Mouse (Mus musculus) midbrain, embryonic 11.5 days (tissue): ENCODE measurements at regions not wholly inside any gene's neighbourhood (a gene's known extent, or its start where the extent isn't known, plus 50 kb on each side); places are given as distances from the start of the nearest gene placed in this dataset.
A peak's percentile ranks its signal among the peaks of the same experiment; 100 is the strongest.

Experiments
- ATAC-seq: fragments of 200-750 bp; cut with Nextera tagmentation; 2 replicates; pipeline ENCODE4 v1.8.0; 2017; ENCODE audit warnings: moderate TSS enrichment, moderate library complexity; ENCODE audit not compliant: low FRiP score
- DNase-seq: peaks from one replicate; pipeline ENCODE4 v3.0.0; 2015; ENCODE audit warnings: low spot score; ENCODE audit errors: missing footprints
- H3K27ac ChIP-seq: fragments of 300-500 bp; sonication (generic); 2 replicates; pipeline ENCODE4 v1.5.1; 2014; ENCODE audit warnings: low read depth, low read length
- H3K27me3 ChIP-seq: fragments of 300-500 bp; sonication (generic); 2 replicates; pipeline ENCODE4 v1.6.1; 2014; ENCODE audit warnings: mild to moderate bottlenecking, low read length, moderate library complexity, mixed read lengths; ENCODE audit not compliant: control insufficient read depth, insufficient read depth
- H3K36me3 ChIP-seq: fragments of 300-500 bp; sonication (generic); 2 replicates; pipeline ENCODE4 v1.6.1; 2014; ENCODE audit warnings: mild to moderate bottlenecking, low read length, moderate library complexity, mixed read lengths; ENCODE audit not compliant: control insufficient read depth, insufficient read depth
- H3K4me1 ChIP-seq: fragments of 300-500 bp; sonication (generic); 2 replicates; pipeline ENCODE4 v1.6.1; 2014; ENCODE audit warnings: low read length; ENCODE audit not compliant: control insufficient read depth, insufficient read depth
- H3K4me2 ChIP-seq: fragments of 300-500 bp; sonication (generic); 2 replicates; pipeline ENCODE4 v1.6.1; 2014; ENCODE audit warnings: mild to moderate bottlenecking, moderate library complexity
- H3K4me3 ChIP-seq: fragments of 300-500 bp; sonication (generic); 2 replicates; pipeline ENCODE4 v1.5.1; 2014; ENCODE audit warnings: low read depth, low read length
- H3K9ac ChIP-seq: fragments of 300-500 bp; sonication (generic); 2 replicates; pipeline ENCODE4 v1.6.1; 2014; ENCODE audit warnings: low read length
- H3K9me3 ChIP-seq: fragments of 300-500 bp; sonication (generic); 2 replicates; pipeline ENCODE4 v1.6.1; 2016; ENCODE audit warnings: low read length; ENCODE audit not compliant: control insufficient read depth
- WGBS: fragments of 180-500 bp; shearing (Covaris S2); extraction: QIAGEN DNeasy Blood & Tissue Kit; methylation state at CpG from one replicate; pipeline ENCODE4 v1.1.7; 2014; 5-methylcytosine and 5-hydroxymethylcytosine counted together

DNA sequence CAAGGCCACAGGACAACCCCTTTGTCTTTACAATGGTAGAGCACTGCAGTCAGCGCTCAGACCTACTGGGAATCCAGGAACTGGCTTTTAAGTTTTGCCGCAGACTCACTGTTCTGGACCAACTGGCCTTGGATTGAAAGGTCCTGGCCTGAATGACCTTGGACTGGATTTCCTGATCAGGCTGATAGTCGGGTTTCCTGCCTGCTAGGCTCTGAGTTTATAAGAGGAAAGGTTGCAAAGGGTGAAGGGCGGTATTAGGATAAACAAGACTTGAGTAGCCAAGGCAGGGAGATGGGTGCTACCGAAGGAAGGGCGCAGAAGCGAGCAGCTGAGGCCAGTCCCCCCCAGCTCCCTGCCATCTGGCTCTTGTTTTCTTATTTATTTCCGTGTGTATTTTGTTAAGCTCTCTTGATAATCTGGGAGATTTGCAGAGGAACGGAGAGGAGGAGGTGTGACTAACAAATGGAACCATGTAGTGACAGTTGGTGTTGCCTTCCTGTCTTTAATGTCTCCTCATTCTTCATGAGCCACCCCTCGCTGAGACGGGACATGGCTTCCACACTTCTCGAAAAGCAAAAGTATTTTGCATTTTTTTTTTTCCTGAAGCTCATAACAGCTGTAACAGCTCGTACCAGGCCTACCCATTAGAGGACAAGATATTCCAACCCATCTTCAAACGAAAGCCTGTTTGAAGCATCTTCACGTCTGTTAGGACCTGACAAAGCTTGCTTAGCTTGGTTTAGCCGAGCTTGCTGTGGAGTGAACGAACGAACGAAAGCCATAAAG, 158.7 kb upstream of the Nrip1 start:
- H3K9ac ChIP-seq: no peak overlapping the region
- ATAC-seq: no peak
- peak; percentile 84 for DNase-seq

GRCm38 (mm10) chr16:76530886-76531285, 157.3 kb upstream of the Nrip1 start:
- DNase-seq (no peak), ATAC-seq (no peak)
- H3K9me3 ChIP-seq: no peaks in the 10 kb centered on the region
- H3K4me2 ChIP-seq: no peak overlapping the region
- no peak overlapping the region for H3K27ac ChIP-seq
- H3K9ac ChIP-seq: no peak overlapping the region
- H3K4me1 ChIP-seq: peaks cover 3% of the 10 kb centered on the region; the same call in 1 of the 2 replicates
- H3K27me3 ChIP-seq: no peaks in the 10 kb centered on the region
- H3K4me3 ChIP-seq: no peak overlapping the region
- no peaks in the 10 kb centered on the region for H3K36me3 ChIP-seq
- WGBS: 96% methylated on average over 3 of the region's 3 CpGs

More for the DNA sequence above, 158.7 kb upstream of the Nrip1 start:
- H3K27ac ChIP-seq: no peak overlapping the region
- no peaks in the 10 kb centered on the region for H3K36me3 ChIP-seq
- no peaks in the 10 kb centered on the region for H3K27me3 ChIP-seq
- no peaks in the 10 kb centered on the region for H3K9me3 ChIP-seq
- no peak overlapping the region for H3K4me2 ChIP-seq
- H3K4me3 ChIP-seq: no peak overlapping the region
- peaks cover 3% of the 10 kb centered on the region; the same call in 1 of the 2 replicates for H3K4me1 ChIP-seq
- WGBS: 74% methylated on average over 19 of the region's 19 CpGs

- H3K4me1 ChIP-seq: peaks cover 3% of the 10 kb centered on the region; the same call in 1 of the 2 replicates
- 96% methylated on average over 4 of the region's 4 CpGs for WGBS
- ATAC-seq: no peak
- H3K4me2 ChIP-seq: no peak overlapping the region
- H3K36me3 ChIP-seq: no peaks in the 10 kb centered on the region
- DNase-seq: no peak
- H3K4me3 ChIP-seq: no peak overlapping the region
- H3K27me3 ChIP-seq: no peaks in the 10 kb centered on the region
- H3K27ac ChIP-seq: no peak overlapping the region
- H3K9me3 ChIP-seq: no peaks in the 10 kb centered on the region
- H3K9ac ChIP-seq: no peak overlapping the region
Measured at GRCm38 (mm10) chr16:76529613-76530012, 156.0 kb upstream of the Nrip1 start.

DNA sequence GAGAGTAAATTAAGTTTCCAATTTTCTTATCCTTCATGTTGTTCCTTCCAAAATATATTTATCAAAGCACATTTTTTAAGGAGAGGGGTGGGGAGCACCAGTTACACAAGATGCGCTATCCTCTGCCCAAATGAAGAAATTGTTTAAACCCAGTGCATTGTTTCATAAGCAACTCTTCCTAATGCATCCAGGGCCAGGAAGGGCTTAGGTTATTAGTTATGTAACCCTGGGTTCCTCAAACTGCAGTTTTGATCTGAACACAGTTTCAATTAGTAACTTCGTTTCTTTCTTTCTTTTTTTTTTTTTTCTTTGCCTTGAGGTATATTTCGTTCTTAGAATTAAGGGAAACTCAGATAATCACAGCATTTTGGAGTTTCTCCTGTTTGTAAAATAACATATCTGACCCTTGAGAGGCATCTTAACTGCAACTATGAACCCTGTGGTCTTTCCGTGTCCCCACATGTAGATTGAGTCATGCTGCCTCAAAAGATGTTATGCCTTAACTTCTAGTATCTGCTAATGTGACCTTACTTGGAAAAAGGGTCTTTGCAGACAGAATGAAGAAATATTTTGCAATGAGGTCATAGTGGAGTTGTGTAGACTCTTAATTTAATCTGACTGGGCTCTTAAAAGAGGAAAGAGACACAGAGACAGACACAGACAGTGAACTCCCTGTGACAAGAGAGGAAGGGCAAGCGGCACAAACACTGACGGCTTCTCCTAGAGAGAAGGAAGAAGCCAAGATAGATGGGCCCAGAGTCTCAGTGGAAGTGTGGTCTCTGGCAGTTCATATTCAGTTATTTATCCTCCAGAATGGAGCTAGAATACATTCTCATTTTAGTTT, 153.7 kb upstream of the Nrip1 start:
- no peak overlapping the region for H3K27ac ChIP-seq
- no peak for ATAC-seq
- 90% methylated on average over 6 of the region's 6 CpGs for WGBS
- H3K4me1 ChIP-seq: peaks cover 3% of the 10 kb centered on the region; the same call in 1 of the 2 replicates
- no peak overlapping the region for H3K9ac ChIP-seq
- no peak for DNase-seq
- no peaks in the 10 kb centered on the region for H3K36me3 ChIP-seq
- H3K27me3 ChIP-seq: no peaks in the 10 kb centered on the region
- no peaks in the 10 kb centered on the region for H3K9me3 ChIP-seq
- H3K4me2 ChIP-seq: no peak overlapping the region
- no peak overlapping the region for H3K4me3 ChIP-seq

DNA sequence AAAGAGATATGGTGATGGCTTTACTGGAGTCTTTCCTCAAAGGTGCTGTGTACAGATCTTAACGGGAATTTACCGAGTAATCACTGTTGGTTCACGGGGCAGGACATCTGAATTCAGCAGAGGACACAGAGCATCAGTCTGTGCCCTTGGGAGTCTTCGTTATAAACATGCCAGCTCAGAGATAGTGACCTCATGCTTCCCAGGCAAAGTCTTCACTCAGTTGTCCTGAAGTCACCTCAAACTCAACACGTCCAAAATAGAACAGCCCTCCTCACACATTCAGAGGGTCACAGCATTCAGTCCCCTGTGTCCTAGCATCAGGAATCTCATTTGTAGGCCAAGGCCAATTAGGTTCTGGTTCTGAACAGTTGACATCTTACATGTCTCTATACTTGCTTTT, 151.9 kb upstream of the Nrip1 start:
- H3K27me3 ChIP-seq: no peaks in the 10 kb centered on the region
- H3K4me1 ChIP-seq: no peaks in the 10 kb centered on the region
- no peaks in the 10 kb centered on the region for H3K9me3 ChIP-seq
- no peak overlapping the region for H3K9ac ChIP-seq
- no peak overlapping the region for H3K4me2 ChIP-seq
- no peak for ATAC-seq
- no peaks in the 10 kb centered on the region for H3K36me3 ChIP-seq
- no peak overlapping the region for H3K27ac ChIP-seq
- no peak overlapping the region for H3K4me3 ChIP-seq
- DNase-seq: peak; percentile 59
- 89% methylated on average over 5 of the region's 5 CpGs for WGBS

DNA sequence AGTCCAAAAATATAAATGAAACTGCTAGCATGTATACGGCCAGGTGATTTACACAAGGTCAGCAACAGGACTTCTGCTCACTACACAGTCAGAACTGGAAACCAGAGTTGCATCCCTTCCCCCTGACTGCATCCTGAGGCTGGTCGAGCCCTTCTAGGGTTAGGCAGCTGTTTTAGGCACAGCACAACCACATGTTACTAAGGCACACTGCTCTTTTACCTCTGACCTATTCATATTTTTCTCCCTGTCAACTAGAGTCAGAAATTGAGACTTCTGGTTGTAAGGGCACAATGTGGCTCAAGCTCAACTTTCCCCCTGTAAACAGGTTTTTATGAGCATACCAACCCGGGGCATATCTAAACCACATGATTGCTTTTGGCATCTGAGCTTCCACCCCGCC, 151.3 kb upstream of the Nrip1 start:
- 93% methylated on average over 4 of the region's 4 CpGs for WGBS

GRCm38 (mm10) chr16:76521142-76521541, 147.5 kb upstream of the Nrip1 start:
- DNase-seq: peak; percentile 51
- ATAC-seq: no peak
- H3K9ac ChIP-seq: no peak overlapping the region
- H3K9me3 ChIP-seq: no peaks in the 10 kb centered on the region
- H3K27me3 ChIP-seq: no peaks in the 10 kb centered on the region
- H3K4me1 ChIP-seq: no peaks in the 10 kb centered on the region
- WGBS: 92% methylated on average over 6 of the region's 6 CpGs
- no peak overlapping the region for H3K27ac ChIP-seq
- no peak overlapping the region for H3K4me3 ChIP-seq
- H3K36me3 ChIP-seq: no peaks in the 10 kb centered on the region
- no peak overlapping the region for H3K4me2 ChIP-seq

More for the DNA sequence above, 151.3 kb upstream of the Nrip1 start:
- Histone ChIP-seq H3K9ac (no peak overlapping the region), H3K27me3 (no peaks in the 10 kb centered on the region), H3K4me2 (no peak overlapping the region), H3K4me1 (no peaks in the 10 kb centered on the region), H3K4me3 (no peak overlapping the region), H3K9me3 (no peaks in the 10 kb centered on the region), H3K27ac (no peak overlapping the region), H3K36me3 (no peaks in the 10 kb centered on the region)
- DNase-seq: peak; percentile 10
- no peak for ATAC-seq

DNA sequence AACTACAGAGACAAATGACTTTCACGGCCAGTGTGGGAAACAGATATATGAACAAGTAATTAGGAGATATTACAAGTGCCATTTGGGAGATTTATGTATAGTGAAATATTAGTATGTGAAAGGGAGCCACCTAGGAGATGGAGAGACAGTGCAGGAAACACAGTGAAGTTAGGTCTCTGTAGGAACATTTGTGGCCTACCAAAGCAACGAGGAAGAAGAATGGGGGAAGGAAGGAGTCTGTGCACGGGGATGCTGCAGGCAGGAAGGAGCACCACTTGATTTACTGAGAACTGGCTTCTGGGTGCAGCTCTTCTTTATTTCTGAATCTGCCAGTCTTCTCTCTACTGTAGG, 147.0 kb upstream of the Nrip1 start:
- Histone ChIP-seq H3K4me1 (no peaks in the 10 kb centered on the region), H3K9me3 (no peaks in the 10 kb centered on the region), H3K36me3 (no peaks in the 10 kb centered on the region), H3K27ac (no peak overlapping the region), H3K9ac (no peak overlapping the region), H3K4me3 (no peak overlapping the region), H3K4me2 (no peak overlapping the region), H3K27me3 (no peaks in the 10 kb centered on the region)
- no peak for DNase-seq
- no peak for ATAC-seq
- WGBS: 81% methylated on average over 3 of the region's 3 CpGs
